Mouse (Mus musculus): ENCODE results near the gene Ak3.

DNA sequence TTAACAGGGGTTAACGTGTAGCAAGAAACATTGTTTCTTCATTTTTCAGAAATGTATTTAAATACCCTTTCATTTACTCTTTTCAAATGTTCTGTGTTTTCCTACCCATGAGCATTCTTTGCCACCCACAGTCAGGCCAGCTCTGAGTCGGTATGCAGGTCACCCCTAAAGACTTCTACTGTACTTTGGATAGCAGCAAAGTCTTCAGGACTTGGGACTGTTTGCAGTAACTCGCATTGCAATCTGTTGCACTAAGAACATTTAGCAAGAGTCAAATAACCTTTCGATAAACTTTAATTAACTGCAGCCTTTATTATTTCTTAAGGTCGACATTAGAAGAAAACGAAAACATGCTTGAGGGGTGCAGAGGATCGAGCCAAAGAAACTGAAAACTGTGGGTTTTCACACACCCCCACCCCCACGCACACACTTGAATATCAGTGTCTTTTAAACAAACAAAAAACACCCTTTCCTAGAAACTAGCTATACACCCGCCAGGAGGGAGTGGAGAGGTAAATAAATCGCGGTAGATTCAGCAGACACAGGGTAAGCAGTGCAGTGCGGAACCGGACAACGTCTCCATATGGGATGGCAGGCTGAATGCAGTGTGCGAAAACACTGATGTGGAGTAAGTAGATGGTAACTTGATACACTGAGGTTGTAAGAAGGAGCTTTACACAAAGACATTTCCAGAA, 1.7 kb downstream of the Ak3 start:
- no peak for TF ChIP-seq MYOD1 (IDR thresholded peaks at IDR 0.05; ENCODE audit: control insufficient read depth in 1 of 3, insufficient read length in 2 of 3, low read depth in 2 of 3)
- no peak for TF ChIP-seq POLR2A (IDR thresholded peaks at IDR 0.05; ENCODE audit: insufficient read length, low read depth)
- no peak for TF ChIP-seq MAX (IDR thresholded peaks at IDR 0.05; ENCODE audit: low read depth)
- no peak for TF ChIP-seq MYOG (IDR thresholded peaks at IDR 0.05; ENCODE audit: control insufficient read depth in 1 of 3, insufficient read depth in 1 of 3, insufficient read length in 2 of 3, low read depth in 2 of 3)
- TF ChIP-seq CEBPB (IDR thresholded peaks at IDR 0.05; ENCODE audit: insufficient read depth, poor library complexity, severe bottlenecking), result no peak
- TF ChIP-seq SRF (IDR thresholded peaks at IDR 0.05; ENCODE audit: control insufficient read depth, insufficient read length, low read depth), result no peak
- TF ChIP-seq E2F4 (IDR thresholded peaks at IDR 0.05; ENCODE audit: insufficient read depth), result no peak
- TF ChIP-seq POLR2AphosphoS2 (IDR thresholded peaks at IDR 0.05; ENCODE audit: insufficient read length, low read depth), result no peak
